Mouse (Mus musculus): Measurements from ENCODE around the gene Ppp2r5c.

Gene Ppp2r5c

GRCm38 (mm10) chr12:110446290-110447170 lies at the start of gene Ppp2r5c:
TSS of gene Ppp2r5c (plus strand) at chr12:110447120.
- peak; percentile 94 for DNase-seq

- DNase-seq: peak; percentile 85
Observed at GRCm38 (mm10) chr12:110398351-110398750, 48.6 kb upstream of the Ppp2r5c start.

- no peak for DNase-seq
Observed at GRCm38 (mm10) chr12:110399161-110399560, 47.8 kb upstream of the Ppp2r5c start.

GRCm38 (mm10) chr12:110400936-110401335 lies 46.0 kb upstream of the Ppp2r5c start:
- DNase-seq: no peak

- DNase-seq: no peak
Observed at GRCm38 (mm10) chr12:110401871-110402270, 45.0 kb upstream of the Ppp2r5c start.

GRCm38 (mm10) chr12:110416244-110416643 lies 30.7 kb upstream of the Ppp2r5c start:
- DNase-seq: no peak

- no peak for DNase-seq
Observed at GRCm38 (mm10) chr12:110417023-110417986, 29.6 kb upstream of the Ppp2r5c start.

GRCm38 (mm10) chr12:110417987-110418734 lies 28.8 kb upstream of the Ppp2r5c start:
- no peak for DNase-seq

- peak; percentile 34 for DNase-seq
Observed at GRCm38 (mm10) chr12:110418735-110419350, 28.1 kb upstream of the Ppp2r5c start.

- DNase-seq: no peak
Observed at GRCm38 (mm10) chr12:110419879-110420278, 27.0 kb upstream of the Ppp2r5c start.

- no peak for DNase-seq
Observed at GRCm38 (mm10) chr12:110421361-110421760, 25.6 kb upstream of the Ppp2r5c start.

- no peak for DNase-seq
Observed at GRCm38 (mm10) chr12:110424008-110424704, 22.8 kb upstream of the Ppp2r5c start.

GRCm38 (mm10) chr12:110426417-110427010 lies 20.4 kb upstream of the Ppp2r5c start:
- no peak for DNase-seq

- no peak for DNase-seq
Observed at GRCm38 (mm10) chr12:110429340-110429973, 17.5 kb upstream of the Ppp2r5c start.

- DNase-seq: no peak
Observed at GRCm38 (mm10) chr12:110429990-110430389, 16.9 kb upstream of the Ppp2r5c start.

GRCm38 (mm10) chr12:110431805-110432204 lies 15.1 kb upstream of the Ppp2r5c start:
- DNase-seq: peak; percentile 36

GRCm38 (mm10) chr12:110436638-110437366 lies 10.1 kb upstream of the Ppp2r5c start:
- DNase-seq: no peak

GRCm38 (mm10) chr12:110437367-110437703 lies 9.6 kb upstream of the Ppp2r5c start:
- DNase-seq: no peak

GRCm38 (mm10) chr12:110438367-110438973 lies 8.4 kb upstream of the Ppp2r5c start:
- DNase-seq: no peak

GRCm38 (mm10) chr12:110442238-110442637 lies 4.7 kb upstream of the Ppp2r5c start:
- DNase-seq: no peak
